Mouse (Mus musculus) limb, embryonic 15.5 days (tissue): Measurements from ENCODE around the gene Fbln7. TPM values are rescaled to one million over a fixed set of nuclear protein-coding genes. Genes with fewer than 3 reads are reported as not detected.

ENCODE experiments used
- ATAC-seq: fragments of 200-750 bp; cut with Nextera tagmentation; 2 replicates; pipeline ENCODE4 v1.8.0; 2017; ENCODE audit warnings: low read depth, moderate TSS enrichment; ENCODE audit not compliant: insufficient number of reproducible peaks, low FRiP score, low TSS enrichment
- H3K27ac ChIP-seq: fragments of 300-500 bp; sonication (generic); 2 replicates; pipeline ENCODE4 v1.5.1; 2015; ENCODE audit warnings: moderate library complexity, mild to moderate bottlenecking, inconsistent platforms
- H3K27me3 ChIP-seq: fragments of 300-500 bp; sonication (generic); 2 replicates; pipeline ENCODE4 v1.6.1; 2015; ENCODE audit warnings: inconsistent platforms
- H3K36me3 ChIP-seq: fragments of 300-500 bp; sonication (generic); 2 replicates; pipeline ENCODE4 v1.6.1; 2015; ENCODE audit warnings: inconsistent platforms
- H3K4me1 ChIP-seq: fragments of 300-500 bp; sonication (generic); 2 replicates; pipeline ENCODE4 v1.6.1; 2015; ENCODE audit warnings: inconsistent platforms
- H3K4me2 ChIP-seq: fragments of 300-500 bp; sonication (generic); 2 replicates; pipeline ENCODE4 v1.6.1; 2015; ENCODE audit warnings: mild to moderate bottlenecking, inconsistent platforms
- H3K4me3 ChIP-seq: fragments of 300-500 bp; sonication (generic); 2 replicates; pipeline ENCODE4 v1.5.1; 2015; ENCODE audit warnings: mild to moderate bottlenecking, inconsistent platforms
- H3K9ac ChIP-seq: fragments of 300-500 bp; sonication (generic); 2 replicates; pipeline ENCODE4 v1.6.1; 2015; ENCODE audit warnings: inconsistent platforms
- H3K9me3 ChIP-seq: fragments of 300-500 bp; sonication (generic); 2 replicates; pipeline ENCODE4 v1.6.1; 2016; ENCODE audit warnings: inconsistent platforms
- WGBS: fragments of 180-500 bp; shearing (Covaris S2); methylation state at CpG from one replicate; pipeline ENCODE4 v1.1.7; 2015; 5-methylcytosine and 5-hydroxymethylcytosine counted together
- polyA plus RNA-seq: library from polyadenylated mRNA; unstranded; fragments of >200 nt; fragmentation: Nextera tagmentation; extraction: Ambion mirVana; gene quantifications from 2 replicates; pipeline ENCODE4 v1.2.1, GENCODE M21; 2015

Fbln7 gene
- polyA plus RNA-seq, 1 experiment from 2014 or later: 11.4 TPM

GRCm38 (mm10) chr2:128881236-128881635 is 18.5 kb downstream of the Fbln7 start:
- 69% methylated on average over 4 of the region's 4 CpGs for WGBS
- H3K4me1 ChIP-seq: no peaks in the 10 kb centered on the region
- no peaks in the 10 kb centered on the region for H3K27me3 ChIP-seq
- H3K36me3 ChIP-seq: no peaks in the 10 kb centered on the region
- no peak overlapping the region for H3K9ac ChIP-seq
- H3K9me3 ChIP-seq: no peaks in the 10 kb centered on the region
- no peak overlapping the region for H3K4me2 ChIP-seq
- no peak overlapping the region for H3K4me3 ChIP-seq
- H3K27ac ChIP-seq: no peak overlapping the region
- no peak for ATAC-seq

- no peaks in the 10 kb centered on the region for H3K4me1 ChIP-seq
- no peaks in the 10 kb centered on the region for H3K36me3 ChIP-seq
- WGBS: 79% methylated on average over 8 of the region's 8 CpGs
- H3K4me2 ChIP-seq: no peak overlapping the region
- no peak overlapping the region for H3K9ac ChIP-seq
- no peaks in the 10 kb centered on the region for H3K27me3 ChIP-seq
- no peak overlapping the region for H3K4me3 ChIP-seq
- no peak overlapping the region for H3K27ac ChIP-seq
- no peaks in the 10 kb centered on the region for H3K9me3 ChIP-seq
- no peak for ATAC-seq
These were observed 22.5 kb downstream of the Fbln7 start for GRCm38 (mm10) chr2:128885225-128885811.

GRCm38 (mm10) chr2:128887866-128888550 is 25.2 kb downstream of the Fbln7 start:
- no peaks in the 10 kb centered on the region for H3K9me3 ChIP-seq
- no peak overlapping the region for H3K4me2 ChIP-seq
- H3K9ac ChIP-seq: no peak overlapping the region
- H3K27ac ChIP-seq: no peak overlapping the region
- H3K4me1 ChIP-seq: peaks cover 4% of the 10 kb centered on the region
- H3K4me3 ChIP-seq: no peak overlapping the region
- H3K36me3 ChIP-seq: no peaks in the 10 kb centered on the region
- no peak for ATAC-seq
- H3K27me3 ChIP-seq: no peaks in the 10 kb centered on the region
- 51% methylated on average over 6 of the region's 6 CpGs for WGBS

- no peak overlapping the region for H3K9ac ChIP-seq
- H3K36me3 ChIP-seq: no peaks in the 10 kb centered on the region
- H3K4me1 ChIP-seq: peaks cover 4% of the 10 kb centered on the region
- no peaks in the 10 kb centered on the region for H3K27me3 ChIP-seq
- ATAC-seq: no peak
- 87% methylated on average over 4 of the region's 4 CpGs for WGBS
- no peak overlapping the region for H3K27ac ChIP-seq
- H3K4me2 ChIP-seq: no peak overlapping the region
- no peak overlapping the region for H3K4me3 ChIP-seq
- no peaks in the 10 kb centered on the region for H3K9me3 ChIP-seq
These were observed 28.0 kb downstream of the Fbln7 start for GRCm38 (mm10) chr2:128890661-128891335.

- no peaks in the 10 kb centered on the region for H3K9me3 ChIP-seq
- peak overlapping the region; percentile 37 for H3K4me3 ChIP-seq
- no peaks in the 10 kb centered on the region for H3K36me3 ChIP-seq
- WGBS: 3% methylated on average over 36 of the region's 37 CpGs
- H3K4me1 ChIP-seq: peaks cover 4% of the 10 kb centered on the region
- H3K27me3 ChIP-seq: no peaks in the 10 kb centered on the region
- H3K4me2 ChIP-seq: peak overlapping the region; percentile 72
- ATAC-seq: no peak
- no peak overlapping the region for H3K27ac ChIP-seq
- H3K9ac ChIP-seq: no peak overlapping the region
These were observed 29.5 kb downstream of the Fbln7 start for GRCm38 (mm10) chr2:128892180-128892721.

GRCm38 (mm10) chr2:128902843-128903242 is 40.1 kb downstream of the Fbln7 start:
- no peaks in the 10 kb centered on the region for H3K4me1 ChIP-seq
- WGBS: 71% methylated on average over 6 of the region's 6 CpGs

GRCm38 (mm10) chr2:128903661-128904060 is 40.9 kb downstream of the Fbln7 start:
- no peak overlapping the region for H3K9ac ChIP-seq
- no peak overlapping the region for H3K4me2 ChIP-seq
- no peaks in the 10 kb centered on the region for H3K36me3 ChIP-seq
- no peaks in the 10 kb centered on the region for H3K4me1 ChIP-seq
- no peak for ATAC-seq
- H3K27ac ChIP-seq: no peak overlapping the region
- no peaks in the 10 kb centered on the region for H3K9me3 ChIP-seq
- no peaks in the 10 kb centered on the region for H3K27me3 ChIP-seq
- WGBS: 77% methylated on average over 3 of the region's 3 CpGs
- H3K4me3 ChIP-seq: no peak overlapping the region

More at GRCm38 (mm10) chr2:128902843-128903242, 40.1 kb downstream of the Fbln7 start:
- Histone ChIP-seq H3K27me3 (no peaks in the 10 kb centered on the region), H3K9ac (no peak overlapping the region), H3K9me3 (no peaks in the 10 kb centered on the region), H3K27ac (no peak overlapping the region), H3K4me3 (no peak overlapping the region), H3K4me2 (no peak overlapping the region), H3K36me3 (no peaks in the 10 kb centered on the region)
- ATAC-seq: no peak

- no peak overlapping the region for H3K9ac ChIP-seq
- no peak for ATAC-seq
- no peak overlapping the region for H3K27ac ChIP-seq
- 81% methylated on average over 4 of the region's 4 CpGs for WGBS
- H3K9me3 ChIP-seq: no peaks in the 10 kb centered on the region
- H3K4me3 ChIP-seq: no peak overlapping the region
- H3K27me3 ChIP-seq: no peaks in the 10 kb centered on the region
- no peaks in the 10 kb centered on the region for H3K4me1 ChIP-seq
- no peak overlapping the region for H3K4me2 ChIP-seq
- no peaks in the 10 kb centered on the region for H3K36me3 ChIP-seq
These were observed 52.2 kb downstream of the Fbln7 start for GRCm38 (mm10) chr2:128914978-128915377.

- H3K4me1 ChIP-seq: no peaks in the 10 kb centered on the region
- peak; percentile 63; the same call in 1 of the 2 replicates for ATAC-seq
- no peak overlapping the region for H3K4me2 ChIP-seq
- H3K27ac ChIP-seq: 0 out of 2 replicates have a peak overlapping the region, but pooled peaks have one; percentile 14
- 69% methylated on average over 3 of the region's 3 CpGs for WGBS
- no peaks in the 10 kb centered on the region for H3K36me3 ChIP-seq
- no peaks in the 10 kb centered on the region for H3K27me3 ChIP-seq
- no peaks in the 10 kb centered on the region for H3K9me3 ChIP-seq
- no peak overlapping the region for H3K9ac ChIP-seq
- H3K4me3 ChIP-seq: no peak overlapping the region
These were observed 53.7 kb downstream of the Fbln7 start for GRCm38 (mm10) chr2:128916528-128916927.

- 81% methylated on average over 4 of the region's 4 CpGs for WGBS
- ATAC-seq: no peak
These were observed 62.0 kb downstream of the Fbln7 start for GRCm38 (mm10) chr2:128924799-128925198.

GRCm38 (mm10) chr2:128928446-128928845 is 65.7 kb downstream of the Fbln7 start:
- no peaks in the 10 kb centered on the region for H3K27me3 ChIP-seq
- H3K4me3 ChIP-seq: no peak overlapping the region
- no peak overlapping the region for H3K9ac ChIP-seq
- H3K4me2 ChIP-seq: no peak overlapping the region
- no peak overlapping the region for H3K27ac ChIP-seq
- ATAC-seq: no peak
- WGBS: 84% methylated on average over 3 of the region's 3 CpGs
- H3K36me3 ChIP-seq: peaks cover 29% of the 10 kb centered on the region; the same call in 1 of the 2 replicates
- no peaks in the 10 kb centered on the region for H3K9me3 ChIP-seq
- H3K4me1 ChIP-seq: no peaks in the 10 kb centered on the region

More at GRCm38 (mm10) chr2:128924799-128925198, 62.0 kb downstream of the Fbln7 start:
- H3K27me3 ChIP-seq: no peaks in the 10 kb centered on the region
- H3K4me1 ChIP-seq: no peaks in the 10 kb centered on the region
- no peaks in the 10 kb centered on the region for H3K9me3 ChIP-seq
- H3K4me3 ChIP-seq: no peak overlapping the region
- peaks cover 18% of the 10 kb centered on the region; the same call in 1 of the 2 replicates for H3K36me3 ChIP-seq
- H3K4me2 ChIP-seq: no peak overlapping the region
- H3K9ac ChIP-seq: no peak overlapping the region
- no peak overlapping the region for H3K27ac ChIP-seq

GRCm38 (mm10) chr2:128930704-128931103 is 67.9 kb downstream of the Fbln7 start:
- Histone ChIP-seq H3K4me3 (no peak overlapping the region), H3K4me2 (no peak overlapping the region), H3K4me1 (no peaks in the 10 kb centered on the region), H3K27me3 (no peaks in the 10 kb centered on the region), H3K27ac (no peak overlapping the region), H3K9me3 (no peaks in the 10 kb centered on the region), H3K36me3 (peaks cover 23% of the 10 kb centered on the region; the same call in 1 of the 2 replicates), H3K9ac (no peak overlapping the region)
- ATAC-seq: no peak
